Mouse (Mus musculus) testis, postnatal 14 days (tissue): Measurements from ENCODE around the gene Pik3r3.
A peak's percentile ranks its signal among the peaks of the same experiment; 100 is the strongest.
"Not testable (repeated sequence)": the region's sequence is repeated elsewhere in the genome, so short reads cannot be mapped to it uniquely, and the experiment has no call there.

Experiments
- DNase-seq: peaks from one replicate; pipeline ENCODE4 v3.0.0; 2021; ENCODE audit warnings: low spot score

Gene Pik3r3

GRCm38 (mm10) chr4:116221140-116221851, at the start of gene Pik3r3:
Pik3r3 (plus strand) TSS chr4:116221618.
- peak; percentile 99 for DNase-seq

GRCm38 (mm10) chr4:116173072-116173471, 48.3 kb upstream of the Pik3r3 start, which contains the start of the genes 1700042G07Rik and Gm49337:
1700042G07Rik (plus strand) TSS chr4:116173372.
Gm49337 (plus strand) TSS chr4:116173384.
- DNase-seq: no peak

GRCm38 (mm10) chr4:116173752-116174151, 47.7 kb upstream of the Pik3r3 start:
- DNase-seq: no peak

GRCm38 (mm10) chr4:116174466-116175116, 46.8 kb upstream of the Pik3r3 start:
- DNase-seq: no peak

- no peak for DNase-seq
Observed at GRCm38 (mm10) chr4:116175136-116175535, 46.3 kb upstream of the Pik3r3 start.

GRCm38 (mm10) chr4:116175711-116176542, 45.5 kb upstream of the Pik3r3 start:
- DNase-seq: no peak

GRCm38 (mm10) chr4:116176543-116176988, 44.9 kb upstream of the Pik3r3 start:
- DNase-seq: peak; percentile 70

GRCm38 (mm10) chr4:116177140-116177539, 44.3 kb upstream of the Pik3r3 start:
- DNase-seq: no peak

- DNase-seq: no peak
Observed at GRCm38 (mm10) chr4:116182079-116182478, 39.3 kb upstream of the Pik3r3 start.

- DNase-seq: no peak
Observed at GRCm38 (mm10) chr4:116182745-116183144, 38.7 kb upstream of the Pik3r3 start.

GRCm38 (mm10) chr4:116185083-116185482, 36.3 kb upstream of the Pik3r3 start:
- no peak for DNase-seq

GRCm38 (mm10) chr4:116192286-116192835, 29.1 kb upstream of the Pik3r3 start:
- DNase-seq: no peak

GRCm38 (mm10) chr4:116193583-116194383, 27.6 kb upstream of the Pik3r3 start:
- DNase-seq: no peak

GRCm38 (mm10) chr4:116198422-116198821, 23.0 kb upstream of the Pik3r3 start:
- DNase-seq: no peak

GRCm38 (mm10) chr4:116204422-116204821, 17.0 kb upstream of the Pik3r3 start:
- no peak for DNase-seq

- DNase-seq: no peak
Observed at GRCm38 (mm10) chr4:116206531-116206930, 14.9 kb upstream of the Pik3r3 start.

GRCm38 (mm10) chr4:116208891-116209290, 12.5 kb upstream of the Pik3r3 start:
- no peak for DNase-seq

GRCm38 (mm10) chr4:116215895-116216605, 5.4 kb upstream of the Pik3r3 start:
- no peak for DNase-seq

GRCm38 (mm10) chr4:116217046-116217445, 4.4 kb upstream of the Pik3r3 start:
- no peak for DNase-seq

GRCm38 (mm10) chr4:116217661-116218060, 3.8 kb upstream of the Pik3r3 start:
- not testable (repeated sequence) for DNase-seq

GRCm38 (mm10) chr4:116219056-116219455, 2.4 kb upstream of the Pik3r3 start:
- no peak for DNase-seq
